Mouse (Mus musculus) G1E (cell line): ENCODE results near the gene Actg2.

Experiments used
- CTCF ChIP-seq: IDR thresholded peaks from 2 replicates; pipeline ENCODE4 v1.5.1; 2012; ENCODE audit warnings: low read depth, low read length, inconsistent platforms, mixed read lengths
- POLR2AphosphoS5 ChIP-seq: IDR thresholded peaks from 2 replicates; pipeline ENCODE4 v1.6.1; 2012; ENCODE audit warnings: low read depth, low read length, inconsistent platforms; ENCODE audit not compliant: insufficient replicate concordance
- TAL1 ChIP-seq: conservative IDR thresholded peaks from 2 replicates; pipeline ENCODE4 v1.6.1; 2012; ENCODE audit warnings: low read depth, low read length, inconsistent platforms, mixed read lengths

DNA sequence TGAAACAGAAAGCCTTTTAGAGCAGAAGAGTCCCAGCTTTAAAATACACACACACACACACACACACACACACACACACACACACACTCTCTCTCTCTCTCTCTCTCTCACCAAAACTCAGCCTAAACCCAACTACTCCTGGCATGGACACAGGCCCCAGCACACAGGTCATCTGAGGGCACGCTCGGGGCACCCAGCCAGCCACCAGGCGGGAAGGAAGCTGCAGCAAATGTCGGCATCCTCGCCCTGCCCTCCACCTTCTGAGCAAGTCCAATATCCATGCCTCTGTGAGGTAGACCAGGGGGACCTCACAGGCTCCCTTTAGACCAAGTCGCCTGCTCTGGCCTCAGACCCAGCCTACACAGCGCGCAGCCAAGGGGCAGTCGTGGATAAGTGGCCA is 62.8 kb downstream of the Actg2 start:
- TF ChIP-seq CTCF: no peak
- no peak for TF ChIP-seq POLR2AphosphoS5
- no peak for TF ChIP-seq TAL1
